Mouse (Mus musculus): ENCODE data around the gene Tas2r130.

- TF ChIP-seq POLR2A (IDR thresholded peaks at IDR 0.05; ENCODE audit: borderline replicate concordance, insufficient read depth, low read length) (no peak), CTCF (IDR thresholded peaks at IDR 0.05; ENCODE audit: borderline replicate concordance, insufficient read depth, low read depth, low read length) (no peak)
These were observed 29.3 kb upstream of the Tas2r130 start, which contains the start of gene Tas2r107 for GRCm38 (mm10) chr6:131660049-131660448.

All from cerebellum, adult 2 months (tissue).